In genomic region chr19:8740603-8741002, GRCm38 (mm10) we compare ENCODE assay signal across 8 mouse cellular contexts. TPM values are rescaled to one million over a fixed set of nuclear protein-coding genes. Genes with fewer than 3 reads are reported as not detected.
DNase-seq lines count a peak whose midpoint lies in the region; ATAC-seq and TF ChIP-seq lines count a peak whose summit lies in the region.

Gene 1700092M07Rik (plus strand): TSS chr19:8740718.

- no peaks in the 10 kb centered on the region for H3K9me3 ChIP-seq in limb, embryonic 10.5 days (replicated peaks)
- no peaks in the 10 kb centered on the region for H3K9me3 ChIP-seq in neural tube, embryonic 15.5 days (replicated peaks)

- ATAC-seq in neural tube, embryonic 15.5 days (ENCODE audit: low FRiP score) = no peak; the same call in 1 of the 2 replicates
- ATAC-seq in megakaryocyte-erythroid progenitor cell, adult 5-6 weeks (replicated peaks; ENCODE audit: low FRiP score, low TSS enrichment, poor library complexity, severe bottlenecking) = no peak

- no peak for TF ChIP-seq POLR2A in spleen, adult 2 months (IDR thresholded peaks at IDR 0.05; ENCODE audit: low read depth, low read length)

- peak within 1 kb of the TSS; percentile 99 for H3K27ac ChIP-seq in spleen, adult 2 months (ENCODE audit: insufficient read depth, low read length)
- peak within 1 kb of the TSS; percentile 95 for H3K27ac ChIP-seq in limb, embryonic 10.5 days
- H3K27ac ChIP-seq in neural tube, embryonic 15.5 days (replicated peaks) = peak within 1 kb of the TSS; percentile 97

- peak within 1 kb of the TSS; percentile 96 for H3K4me3 ChIP-seq in spleen, adult 2 months (ENCODE audit: extremely low read depth, insufficient read depth, insufficient read length)
- H3K4me3 ChIP-seq in limb, embryonic 10.5 days = peak within 1 kb of the TSS; percentile 87
- H3K4me3 ChIP-seq in neural tube, embryonic 15.5 days (replicated peaks) = peak within 1 kb of the TSS; percentile 74

- DNase-seq in cerebellum, adult 11-12 months = peak; percentile 68
- no peak for DNase-seq in cerebellum, postnatal 4 days (ENCODE audit: low spot score in 2 of 2)
- DNase-seq in spleen, adult 2 months (ENCODE audit: low read depth in 1 of 2, low spot score in 2 of 2) = no peak
- DNase-seq in spleen, postnatal 36 days (ENCODE audit: low spot score in 2 of 2) = no peak
- DNase-seq in limb, embryonic 10.5 days (ENCODE audit: low spot score) = no peak
- DNase-seq in kidney, postnatal 14 days = no peak

- H3K4me2 ChIP-seq in neural tube, embryonic 15.5 days = peak within 1 kb of the TSS; percentile 96

- H3K4me1 ChIP-seq in spleen, adult 2 months (ENCODE audit: control insufficient read depth, insufficient read depth, insufficient read length) = peaks cover 4% of the 10 kb centered on the region; the same call in 1 of the 2 replicates
- H3K4me1 ChIP-seq in limb, embryonic 10.5 days = peaks cover 24% of the 10 kb centered on the region
- peaks cover 44% of the 10 kb centered on the region for H3K4me1 ChIP-seq in neural tube, embryonic 15.5 days

- TF ChIP-seq CTCF in spleen, adult 2 months (IDR thresholded peaks at IDR 0.05; ENCODE audit: extremely low read depth, insufficient read depth, insufficient read length, insufficient replicate concordance) = no peak

- 85% methylated on average over 14 of the region's 14 CpGs for WGBS in spleen, adult 2 months
- 75% methylated on average over 14 of the region's 14 CpGs for WGBS in limb, embryonic 10.5 days
- WGBS in neural tube, embryonic 15.5 days = 68% methylated on average over 14 of the region's 14 CpGs

- peak within 1 kb of the TSS; percentile 66 for H3K9ac ChIP-seq in neural tube, embryonic 15.5 days (replicated peaks)

- peaks cover 25% of the 10 kb centered on the region for H3K36me3 ChIP-seq in spleen, adult 2 months (ENCODE audit: control insufficient read depth, insufficient read depth, low read length)
- peaks cover 71% of the 10 kb centered on the region for H3K36me3 ChIP-seq in limb, embryonic 10.5 days
- peaks cover 41% of the 10 kb centered on the region for H3K36me3 ChIP-seq in neural tube, embryonic 15.5 days

- H3K27me3 ChIP-seq in spleen, adult 2 months (ENCODE audit: control insufficient read depth, insufficient read depth, low read length) = no peaks in the 10 kb centered on the region
- no peaks in the 10 kb centered on the region for H3K27me3 ChIP-seq in limb, embryonic 10.5 days (ENCODE audit: low read depth, poor library complexity, severe bottlenecking)
- H3K27me3 ChIP-seq in neural tube, embryonic 15.5 days (replicated peaks) = no peaks in the 10 kb centered on the region

RNA-seq across cellular contexts. Expression of gene 1700092M07Rik, which starts in this region (rescaled TPM):
- polyA plus RNA-seq in spleen, adult 2 months (2012; rRNA removed) = not detected in 2 replicates
- polyA plus RNA-seq in limb, embryonic 10.5 days (2016; fragmentation: Nextera tagmentation; extraction: Ambion mirVana) = 2.8 and 3.1 TPM in 2 replicates
- 1.5 and 2.2 TPM in 2 replicates for polyA plus RNA-seq in neural tube, embryonic 15.5 days (2015; fragmentation: Nextera tagmentation; extraction: Ambion mirVana)
- total RNA-seq in megakaryocyte-erythroid progenitor cell, adult 5-6 weeks (2014; fragmentation: Nextera tagmentation) = 2.0 TPM in 1 of 2 replicates, not detected in the other
- total RNA-seq in megakaryocyte-erythroid progenitor cell, adult 5-6 weeks (2017) = 3.8 and 6.5 TPM in 2 replicates
